Mouse (Mus musculus) lung, postnatal 0 days (tissue): Measurements from ENCODE around the gene Cdkal1.

Experiments
- CTCF ChIP-seq: IDR thresholded peaks from 2 replicates; pipeline ENCODE4 v1.5.1; 2016; ENCODE audit warnings: antibody characterized with exemption, mild to moderate bottlenecking
- EP300 ChIP-seq: IDR thresholded peaks from 2 replicates; pipeline ENCODE4 v1.6.1; 2016; ENCODE audit warnings: antibody characterized with exemption, mild to moderate bottlenecking, control low read depth

DNA sequence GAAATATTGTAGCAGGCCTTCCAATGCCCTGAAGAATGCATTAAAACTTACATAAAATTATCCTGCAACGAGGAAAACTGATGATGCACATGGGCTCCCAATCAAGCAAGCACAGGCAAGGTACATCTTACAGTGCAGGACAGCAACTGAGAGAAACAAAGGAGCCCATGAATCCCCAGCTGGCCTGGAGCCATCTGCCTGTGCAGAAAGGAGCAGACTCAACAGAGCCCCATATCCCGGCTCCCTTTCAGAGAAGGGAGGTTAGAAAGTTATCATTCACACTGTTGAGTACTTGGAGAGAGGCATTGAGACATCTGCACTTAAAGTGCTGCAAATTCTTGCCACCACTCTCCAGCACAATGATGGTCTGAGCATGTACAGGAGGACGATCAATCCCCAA lies 296.3 kb downstream of the Cdkal1 start:
- TF ChIP-seq CTCF: no peak
- TF ChIP-seq EP300: no peak
